Mouse (Mus musculus): ENCODE results near the gene Phospho1. TPM values are rescaled to one million over a fixed set of nuclear protein-coding genes. Genes with fewer than 3 reads are reported as not detected.

Gene Phospho1
- 2.0 TPM for total RNA-seq (2023)

DNA sequence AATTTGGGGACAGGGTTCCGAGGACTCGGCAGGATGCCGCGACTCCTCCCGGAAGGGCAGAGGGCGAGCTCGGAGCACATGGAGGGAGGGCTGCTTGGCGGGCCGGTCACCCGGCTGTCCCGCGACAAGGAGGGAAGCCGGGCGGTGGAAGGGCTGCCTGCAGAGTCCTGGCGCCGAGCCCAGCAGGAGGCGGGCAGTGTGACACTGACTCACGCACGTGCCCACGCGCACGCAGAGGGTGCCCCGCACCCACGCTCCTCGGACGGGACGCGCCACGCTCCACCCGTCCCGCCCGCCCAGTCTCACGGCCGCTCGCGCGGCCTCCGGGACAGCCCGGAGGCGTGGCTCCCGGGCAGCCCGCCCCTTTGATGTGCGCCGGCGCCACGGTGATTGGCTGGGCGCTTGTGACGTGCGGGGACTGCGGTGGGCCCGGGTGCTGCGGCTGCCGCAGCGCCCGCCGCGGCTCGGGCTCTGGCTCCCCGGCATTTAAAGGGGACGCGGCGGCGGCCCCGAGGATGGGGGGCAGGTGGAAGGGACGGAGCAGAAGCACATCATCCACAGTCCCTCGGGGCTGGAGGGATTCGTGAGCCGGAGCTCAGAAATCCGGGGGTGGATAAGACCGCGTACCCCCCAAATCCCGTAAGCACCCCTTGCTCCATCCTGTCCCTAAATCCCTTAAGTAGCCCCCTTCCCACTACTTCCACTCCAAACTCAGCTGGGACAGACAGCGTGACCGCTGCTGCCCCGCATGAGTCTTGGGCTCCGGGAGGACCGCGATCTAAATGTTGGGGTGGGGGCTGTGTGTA, at the start of gene Phospho1:
Gene Phospho1, plus strand, starts transcription at position 429 of the 806 bp plus-strand sequence.

DNA sequence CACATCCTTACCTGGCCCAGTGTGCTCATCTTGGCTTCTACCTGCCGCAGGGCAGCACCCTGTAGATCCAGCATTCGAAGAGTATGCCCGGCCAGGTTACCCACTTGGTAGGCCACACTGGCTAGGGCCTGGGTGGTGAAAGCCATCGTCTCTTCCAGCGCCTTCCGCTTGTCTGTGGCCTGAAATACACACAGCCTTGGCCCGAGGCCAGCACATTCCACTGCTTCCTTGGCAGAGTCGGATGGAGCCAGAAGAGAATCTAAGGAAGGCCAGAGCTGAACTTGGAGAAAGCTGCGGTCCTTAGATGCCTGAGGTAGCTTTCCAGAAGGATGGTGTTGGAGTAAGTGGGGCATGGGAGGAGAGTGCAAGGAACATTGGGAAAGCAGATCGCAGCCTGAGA, 12.8 kb downstream of the Phospho1 start, which contains the start of gene Gngt2:
Gene Gngt2, plus strand, starts transcription at position 158 of the 400 bp plus-strand sequence.

DNA sequence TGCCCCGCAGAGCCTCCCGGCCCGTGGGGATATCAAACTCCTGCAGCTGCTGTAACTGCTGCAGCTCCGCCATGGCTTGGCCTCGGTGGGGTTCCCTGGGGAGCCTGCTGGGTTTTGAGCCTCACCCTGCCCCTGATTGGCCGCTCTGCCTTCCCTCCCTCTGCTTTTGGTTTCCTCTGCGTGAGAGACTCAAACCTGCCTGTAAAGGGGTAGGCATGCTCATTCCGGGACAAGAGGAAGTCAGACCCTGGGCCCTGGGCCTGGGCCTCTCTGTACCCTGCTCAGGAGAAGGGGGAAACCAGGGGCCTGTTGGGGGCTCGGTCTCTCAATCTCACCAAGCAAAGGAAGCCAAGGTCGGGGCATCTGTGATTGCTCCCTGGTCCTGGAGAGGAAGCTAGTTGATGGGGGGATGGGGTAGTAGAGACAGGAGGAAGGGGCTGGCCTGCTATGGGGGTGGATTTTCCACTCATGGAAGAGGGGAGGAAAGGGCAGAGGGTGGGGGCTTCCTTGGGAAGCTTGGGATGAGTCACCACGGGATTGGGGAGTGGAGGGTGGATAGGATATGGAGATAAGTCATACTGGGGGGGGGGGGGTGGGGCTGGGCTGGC, 17.9 kb downstream of the Phospho1 start, which contains the start of gene Abi3:
Gene Abi3, minus strand, starts transcription at position 403 of the 608 bp plus-strand sequence.

Other genes with a start within 250 kb of the Phospho1 start
- 0.24 TPM for gene Ngfr, start 236.8 kb upstream of the Phospho1 start, total RNA-seq (2023)
- gene Phb, start 157.5 kb upstream of the Phospho1 start, total RNA-seq (2023): 57.4 TPM
- gene Zfp652, start 111.8 kb upstream of the Phospho1 start, total RNA-seq (2023): 74.0 TPM
- 2.8 TPM for gene B130006D01Rik, start 100.9 kb upstream of the Phospho1 start, total RNA-seq (2023)
- gene Gngt2, start 12.7 kb downstream of the Phospho1 start, total RNA-seq (2023): 19.6 TPM
- gene Abi3, start 18.0 kb downstream of the Phospho1 start, total RNA-seq (2023): 38.1 TPM
- gene B4galnt2, start 90.4 kb downstream of the Phospho1 start, total RNA-seq (2023): not detected
- gene Igf2bp1, start 181.4 kb downstream of the Phospho1 start, total RNA-seq (2023): not detected
- gene Gip, start 200.0 kb downstream of the Phospho1 start, total RNA-seq (2023): not detected
- gene Snf8, start 210.4 kb downstream of the Phospho1 start, total RNA-seq (2023): 47.8 TPM
- gene Ube2z, start 240.9 kb downstream of the Phospho1 start, total RNA-seq (2023): 37.9 TPM

Measured in CD8-positive naive resting alpha-beta T cell, adult 57 days (primary cell).